Mouse (Mus musculus) embryonic facial prominence, embryonic 11.5 days (tissue): ENCODE data around the gene Tmem79. TPM values are rescaled to one million over a fixed set of nuclear protein-coding genes. Genes with fewer than 3 reads are reported as not detected.
A peak's percentile ranks its signal among the peaks of the same experiment; 100 is the strongest.

Experiments
- ATAC-seq: fragments of 200-750 bp; cut with Nextera tagmentation; replicated peaks from 2 replicates; pipeline ENCODE4 v1.8.0; 2017; ENCODE audit warnings: low read depth; ENCODE audit not compliant: insufficient number of reproducible peaks, low FRiP score, low TSS enrichment
- DNase-seq: peaks from one replicate; pipeline ENCODE4 v3.0.0-alpha.2; 2015; ENCODE audit warnings: low spot score
- H3K27ac ChIP-seq: fragments of 300-500 bp; sonication (generic); replicated peaks from 2 replicates; pipeline ENCODE4 v1.5.1; 2014; ENCODE audit warnings: mild to moderate bottlenecking, low read depth, low read length, control low read depth
- H3K27me3 ChIP-seq: fragments of 300-500 bp; sonication (generic); 2 replicates; pipeline ENCODE4 v1.6.1; 2014; ENCODE audit warnings: mild to moderate bottlenecking, low read length, moderate library complexity, mixed read lengths; ENCODE audit not compliant: control insufficient read depth, insufficient read depth
- H3K36me3 ChIP-seq: fragments of 300-500 bp; sonication (generic); replicated peaks from 2 replicates; pipeline ENCODE4 v1.6.1; 2014; ENCODE audit warnings: low read depth, mild to moderate bottlenecking, low read length, moderate library complexity, mixed read lengths; ENCODE audit not compliant: control insufficient read depth, insufficient read depth
- H3K4me1 ChIP-seq: fragments of 300-500 bp; sonication (generic); 2 replicates; pipeline ENCODE4 v1.6.1; 2014; ENCODE audit warnings: low read length, mixed read lengths; ENCODE audit not compliant: control insufficient read depth, insufficient read depth
- H3K4me2 ChIP-seq: fragments of 300-500 bp; sonication (generic); 2 replicates; pipeline ENCODE4 v1.6.1; 2014; ENCODE audit warnings: low read depth, mild to moderate bottlenecking, control low read depth, low read length, moderate library complexity
- H3K4me3 ChIP-seq: fragments of 300-500 bp; sonication (generic); 2 replicates; pipeline ENCODE4 v1.5.1; 2014; ENCODE audit warnings: low read depth, low read length, control low read depth
- H3K9ac ChIP-seq: fragments of 300-500 bp; sonication (generic); replicated peaks from 2 replicates; pipeline ENCODE4 v1.6.1; 2014; ENCODE audit warnings: mild to moderate bottlenecking, control low read depth, low read length
- H3K9me3 ChIP-seq: fragments of 300-500 bp; sonication (generic); replicated peaks from 2 replicates; pipeline ENCODE4 v1.6.1; 2016; ENCODE audit warnings: mild to moderate bottlenecking, low read length, inconsistent platforms, mixed read lengths; ENCODE audit not compliant: control insufficient read depth
- WGBS: fragments of 180-500 bp; shearing (Covaris S2); extraction: QIAGEN DNeasy Blood & Tissue Kit; methylation state at CpG from one replicate; pipeline ENCODE4 v1.1.7; 2014; 5-methylcytosine and 5-hydroxymethylcytosine counted together
- polyA plus RNA-seq: library from polyadenylated mRNA; unstranded; fragments of >200 nt; fragmentation: Nextera tagmentation; extraction: Ambion mirVana; gene quantifications from 2 replicates; pipeline ENCODE4 v1.2.1, GENCODE M21; 2014

Gene Tmem79
- polyA plus RNA-seq, 1 experiment from 2014 or later, result 2.1 TPM

- Histone ChIP-seq H3K9ac (peak overlapping the region; percentile 13; the same call in 1 of the 2 replicates), H3K4me3 (peak overlapping the region; percentile 89; the same call in 1 of the 2 replicates), H3K4me1 (0 out of 2 replicates have a peak, but pooled peaks cover 3% of the 10 kb centered on the region), H3K9me3 (no peaks in the 10 kb centered on the region), H3K27me3 (no peaks in the 10 kb centered on the region), H3K27ac (no peak overlapping the region), H3K4me2 (peak overlapping the region; percentile 7), H3K36me3 (peaks cover 4% of the 10 kb centered on the region)
- 88% methylated on average over 11 of the region's 11 CpGs for WGBS
- no peak for DNase-seq
- no peak for ATAC-seq
These were observed 1.5 kb upstream of the Tmem79 start for GRCm38 (mm10) chr3:88337367-88338020.

GRCm38 (mm10) chr3:88335436-88336053, 403 bp downstream of the Tmem79 start:
- Histone ChIP-seq H3K4me1 (0 out of 2 replicates have a peak, but pooled peaks cover 3% of the 10 kb centered on the region), H3K9ac (peak overlapping the region; percentile 96), H3K9me3 (no peaks in the 10 kb centered on the region), H3K27me3 (no peaks in the 10 kb centered on the region), H3K4me3 (peak overlapping the region; percentile 89), H3K4me2 (peak overlapping the region; percentile 74), H3K27ac (peak overlapping the region; percentile 82), H3K36me3 (no peaks in the 10 kb centered on the region)
- DNase-seq (no peak), ATAC-seq (peak; percentile 57)
- 1% methylated on average over 27 of the region's 27 CpGs for WGBS

GRCm38 (mm10) chr3:88334902-88335435, 979 bp downstream of the Tmem79 start:
- Histone ChIP-seq H3K4me1 (0 out of 2 replicates have a peak, but pooled peaks cover 3% of the 10 kb centered on the region), H3K27ac (no peak overlapping the region), H3K4me3 (peak overlapping the region; percentile 89), H3K9me3 (no peaks in the 10 kb centered on the region), H3K4me2 (peak overlapping the region; percentile 74), H3K9ac (peak overlapping the region; percentile 96), H3K36me3 (no peaks in the 10 kb centered on the region), H3K27me3 (no peaks in the 10 kb centered on the region)
- ATAC-seq (no peak), DNase-seq (no peak)
- WGBS, result 40% methylated on average over 3 of the region's 3 CpGs

- 0 out of 2 replicates have a peak, but pooled peaks cover 3% of the 10 kb centered on the region for H3K4me1 ChIP-seq
- H3K9me3 ChIP-seq, result no peaks in the 10 kb centered on the region
- ATAC-seq (no peak), DNase-seq (no peak)
- peak overlapping the region; percentile 34 for H3K9ac ChIP-seq
- no peaks in the 10 kb centered on the region for H3K27me3 ChIP-seq
- no peak overlapping the region for H3K4me2 ChIP-seq
- H3K27ac ChIP-seq, result no peak overlapping the region
- no peak overlapping the region for H3K4me3 ChIP-seq
- H3K36me3 ChIP-seq, result no peaks in the 10 kb centered on the region
- 39% methylated on average over 12 of the region's 12 CpGs for WGBS
These were observed 1.8 kb downstream of the Tmem79 start for GRCm38 (mm10) chr3:88334029-88334658.

- 27% methylated on average over 2 of the region's 2 CpGs for WGBS
- DNase-seq, result peak; percentile 63
- Histone ChIP-seq H3K27me3 (no peaks in the 10 kb centered on the region), H3K9me3 (no peaks in the 10 kb centered on the region), H3K4me1 (no peaks in the 10 kb centered on the region), H3K36me3 (0 out of 2 replicates have a peak, but pooled peaks cover 2% of the 10 kb centered on the region), H3K4me3 (no peak overlapping the region), H3K4me2 (no peak overlapping the region), H3K27ac (no peak overlapping the region), H3K9ac (no peak overlapping the region)
- no peak for ATAC-seq
These were observed 4.7 kb downstream of the Tmem79 start for GRCm38 (mm10) chr3:88331282-88331681.

GRCm38 (mm10) chr3:88328956-88329355, 7.0 kb downstream of the Tmem79 start:
- no peak overlapping the region for H3K4me2 ChIP-seq
- ATAC-seq (no peak), DNase-seq (no peak)
- no peak overlapping the region for H3K4me3 ChIP-seq
- no peak overlapping the region for H3K27ac ChIP-seq
- no peak overlapping the region for H3K9ac ChIP-seq
- H3K27me3 ChIP-seq, result no peaks in the 10 kb centered on the region
- WGBS, result 79% methylated on average over 5 of the region's 5 CpGs
- no peaks in the 10 kb centered on the region for H3K9me3 ChIP-seq
- 0 out of 2 replicates have a peak, but pooled peaks cover 2% of the 10 kb centered on the region for H3K36me3 ChIP-seq
- no peaks in the 10 kb centered on the region for H3K4me1 ChIP-seq

GRCm38 (mm10) chr3:88324951-88325405, 11.0 kb downstream of the Tmem79 start, which contains the start of gene Glmp:
Gene Glmp (plus strand): TSS chr3:88325023.
- Histone ChIP-seq H3K9ac (peak within 1 kb of the TSS; percentile 68), H3K9me3 (no peaks in the 10 kb centered on the region), H3K4me1 (no peaks in the 10 kb centered on the region), H3K4me2 (peak within 1 kb of the TSS; percentile 46), H3K27ac (no peak within 1 kb of the TSS), H3K36me3 (peaks cover 12% of the 10 kb centered on the region), H3K27me3 (no peaks in the 10 kb centered on the region), H3K4me3 (peak within 1 kb of the TSS; percentile 46)
- ATAC-seq (peak; percentile 65; the same call in 1 of the 2 replicates), DNase-seq (peak; percentile 84)
- under 1% methylated on average over 10 of the region's 10 CpGs for WGBS
